Mouse (Mus musculus) lung, postnatal 0 days (tissue): ENCODE measurements around the gene Ugt1a6a.

ENCODE experiments used
- CTCF ChIP-seq: IDR thresholded peaks from 2 replicates; pipeline ENCODE4 v1.5.1; 2016; ENCODE audit warnings: antibody characterized with exemption, mild to moderate bottlenecking
- EP300 ChIP-seq: IDR thresholded peaks from 2 replicates; pipeline ENCODE4 v1.6.1; 2016; ENCODE audit warnings: antibody characterized with exemption, mild to moderate bottlenecking, control low read depth

GRCm38 (mm10) chr1:88255466-88255857 is 120.9 kb downstream of the Ugt1a6a start:
- TF ChIP-seq CTCF (no peak), EP300 (no peak)
